Mouse (Mus musculus): ENCODE measurements around the gene Zmat5. TPM values are rescaled to one million over a fixed set of nuclear protein-coding genes. Genes with fewer than 3 reads are reported as not detected.

Zmat5 gene
- polyA plus RNA-seq, 1 experiment from 2014 or later, result 85.5 TPM

- Histone ChIP-seq H3K27me3 (ENCODE audit: control insufficient read depth, insufficient read depth, low read length) (no peaks in the 10 kb centered on the region), H3K9me3 (ENCODE audit: control insufficient read depth, low read length) (no peaks in the 10 kb centered on the region), H3K4me2 (no peak overlapping the region), H3K9ac (ENCODE audit: low read length) (no peak overlapping the region), H3K4me1 (ENCODE audit: control insufficient read depth, insufficient read depth, low read length) (no peaks in the 10 kb centered on the region), H3K27ac (ENCODE audit: low read depth, low read length) (no peak overlapping the region), H3K4me3 (ENCODE audit: low read depth, low read length) (no peak overlapping the region), H3K36me3 (ENCODE audit: control insufficient read depth, insufficient read depth, low read length) (peaks cover 10% of the 10 kb centered on the region)
- no peak for DNase-seq (ENCODE audit: low spot score, missing footprints)
- WGBS, result 90% methylated on average over 5 of the region's 5 CpGs
- no peak for ATAC-seq (ENCODE audit: low FRiP score)
Observed at GRCm38 (mm10) chr11:4685510-4685909, 19.0 kb upstream of the Zmat5 start.

GRCm38 (mm10) chr11:4687027-4687426, 17.5 kb upstream of the Zmat5 start:
- ATAC-seq (ENCODE audit: low FRiP score), result no peak
- H3K9me3 ChIP-seq (ENCODE audit: control insufficient read depth, low read length), result no peaks in the 10 kb centered on the region

GRCm38 (mm10) chr11:4687874-4688273, 16.6 kb upstream of the Zmat5 start:
- no peak overlapping the region for H3K9ac ChIP-seq (ENCODE audit: low read length)
- H3K4me1 ChIP-seq (ENCODE audit: control insufficient read depth, insufficient read depth, low read length), result no peaks in the 10 kb centered on the region
- no peaks in the 10 kb centered on the region for H3K9me3 ChIP-seq (ENCODE audit: control insufficient read depth, low read length)
- peaks cover 2% of the 10 kb centered on the region for H3K36me3 ChIP-seq (ENCODE audit: control insufficient read depth, insufficient read depth, low read length)
- H3K27ac ChIP-seq (ENCODE audit: low read depth, low read length), result no peak overlapping the region
- peak; percentile 19 for DNase-seq (ENCODE audit: low spot score, missing footprints)
- no peak for ATAC-seq (ENCODE audit: low FRiP score)
- H3K4me2 ChIP-seq, result no peak overlapping the region
- H3K27me3 ChIP-seq (ENCODE audit: control insufficient read depth, insufficient read depth, low read length), result no peaks in the 10 kb centered on the region
- 69% methylated on average over 3 of the region's 3 CpGs for WGBS
- no peak overlapping the region for H3K4me3 ChIP-seq (ENCODE audit: low read depth, low read length)

More at GRCm38 (mm10) chr11:4687027-4687426, 17.5 kb upstream of the Zmat5 start:
- H3K27me3 ChIP-seq (ENCODE audit: control insufficient read depth, insufficient read depth, low read length), result no peaks in the 10 kb centered on the region
- no peak overlapping the region for H3K9ac ChIP-seq (ENCODE audit: low read length)
- DNase-seq (ENCODE audit: low spot score, missing footprints), result no peak
- peaks cover 4% of the 10 kb centered on the region for H3K36me3 ChIP-seq (ENCODE audit: control insufficient read depth, insufficient read depth, low read length)
- H3K27ac ChIP-seq (ENCODE audit: low read depth, low read length), result no peak overlapping the region
- H3K4me3 ChIP-seq (ENCODE audit: low read depth, low read length), result no peak overlapping the region
- WGBS, result 82% methylated on average over 3 of the region's 3 CpGs
- H3K4me2 ChIP-seq, result no peak overlapping the region
- no peaks in the 10 kb centered on the region for H3K4me1 ChIP-seq (ENCODE audit: control insufficient read depth, insufficient read depth, low read length)

GRCm38 (mm10) chr11:4688632-4689380, 15.7 kb upstream of the Zmat5 start:
- H3K27ac ChIP-seq (ENCODE audit: low read depth, low read length), result no peak overlapping the region
- no peaks in the 10 kb centered on the region for H3K36me3 ChIP-seq (ENCODE audit: control insufficient read depth, insufficient read depth, low read length)
- DNase-seq (ENCODE audit: low spot score, missing footprints), result peak; percentile 35
- no peaks in the 10 kb centered on the region for H3K9me3 ChIP-seq (ENCODE audit: control insufficient read depth, low read length)
- H3K4me3 ChIP-seq (ENCODE audit: low read depth, low read length), result no peak overlapping the region
- WGBS, result 72% methylated on average over 11 of the region's 11 CpGs
- no peak overlapping the region for H3K4me2 ChIP-seq
- H3K27me3 ChIP-seq (ENCODE audit: control insufficient read depth, insufficient read depth, low read length), result no peaks in the 10 kb centered on the region
- H3K9ac ChIP-seq (ENCODE audit: low read length), result no peak overlapping the region
- H3K4me1 ChIP-seq (ENCODE audit: control insufficient read depth, insufficient read depth, low read length), result no peaks in the 10 kb centered on the region
- ATAC-seq (ENCODE audit: low FRiP score), result no peak

- 86% methylated on average over 7 of the region's 7 CpGs for WGBS
- no peak overlapping the region for H3K4me2 ChIP-seq
- no peak overlapping the region for H3K4me3 ChIP-seq (ENCODE audit: low read depth, low read length)
- no peaks in the 10 kb centered on the region for H3K36me3 ChIP-seq (ENCODE audit: control insufficient read depth, insufficient read depth, low read length)
- no peaks in the 10 kb centered on the region for H3K9me3 ChIP-seq (ENCODE audit: control insufficient read depth, low read length)
- H3K9ac ChIP-seq (ENCODE audit: low read length), result no peak overlapping the region
- ATAC-seq (ENCODE audit: low FRiP score) (no peak), DNase-seq (ENCODE audit: low spot score, missing footprints) (no peak)
- H3K4me1 ChIP-seq (ENCODE audit: control insufficient read depth, insufficient read depth, low read length), result no peaks in the 10 kb centered on the region
- no peaks in the 10 kb centered on the region for H3K27me3 ChIP-seq (ENCODE audit: control insufficient read depth, insufficient read depth, low read length)
- no peak overlapping the region for H3K27ac ChIP-seq (ENCODE audit: low read depth, low read length)
Observed at GRCm38 (mm10) chr11:4690353-4690752, 14.1 kb upstream of the Zmat5 start.

DNA sequence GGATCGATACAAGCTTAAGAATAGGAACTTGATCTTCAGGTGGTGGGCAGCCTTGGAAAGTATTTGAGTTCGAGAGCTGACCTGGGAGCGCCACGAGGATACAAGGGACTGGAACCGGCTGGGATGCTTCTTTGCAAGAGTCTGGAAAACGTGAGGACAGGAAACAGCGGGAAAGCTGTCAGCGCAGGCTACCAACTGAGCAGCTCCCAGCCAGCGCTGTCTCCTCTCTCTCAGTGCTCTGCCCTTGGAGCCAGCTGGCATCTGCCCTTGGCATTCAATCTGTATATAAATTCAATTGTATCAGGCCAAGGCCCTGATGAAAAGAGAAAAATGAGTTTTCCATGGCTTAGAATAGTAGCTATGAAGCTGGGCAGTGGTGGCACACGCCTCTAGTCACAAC, 13.3 kb upstream of the Zmat5 start:
- Histone ChIP-seq H3K4me1 (ENCODE audit: control insufficient read depth, insufficient read depth, low read length) (no peaks in the 10 kb centered on the region), H3K27me3 (ENCODE audit: control insufficient read depth, insufficient read depth, low read length) (no peaks in the 10 kb centered on the region), H3K4me3 (ENCODE audit: low read depth, low read length) (no peak overlapping the region), H3K9me3 (ENCODE audit: control insufficient read depth, low read length) (no peaks in the 10 kb centered on the region), H3K27ac (ENCODE audit: low read depth, low read length) (no peak overlapping the region), H3K4me2 (no peak overlapping the region), H3K9ac (ENCODE audit: low read length) (no peak overlapping the region), H3K36me3 (ENCODE audit: control insufficient read depth, insufficient read depth, low read length) (no peaks in the 10 kb centered on the region)
- DNase-seq (ENCODE audit: low spot score, missing footprints) (no peak), ATAC-seq (ENCODE audit: low FRiP score) (no peak)
- WGBS, result 69% methylated on average over 10 of the region's 10 CpGs

DNA sequence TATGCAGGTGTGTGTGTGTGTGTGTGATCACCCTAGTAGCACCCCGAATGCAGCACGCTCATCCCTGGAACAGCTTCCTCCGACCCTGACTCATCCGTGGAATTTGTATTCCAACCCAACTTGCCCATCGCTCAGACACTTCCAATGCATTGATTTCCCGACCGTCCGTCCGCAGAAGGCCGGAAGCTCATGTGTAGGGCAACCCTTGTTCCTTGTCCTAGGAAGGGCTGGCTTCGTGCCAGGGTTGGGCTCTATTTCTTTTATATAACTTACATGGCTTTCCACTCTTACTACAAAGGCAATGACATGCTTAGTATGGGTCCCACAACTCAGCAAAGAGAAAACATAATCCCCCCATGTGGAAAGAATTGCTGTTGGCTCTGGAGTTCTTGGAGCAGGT, 12.3 kb upstream of the Zmat5 start:
- Histone ChIP-seq H3K9ac (ENCODE audit: low read length) (no peak overlapping the region), H3K4me3 (ENCODE audit: low read depth, low read length) (no peak overlapping the region), H3K36me3 (ENCODE audit: control insufficient read depth, insufficient read depth, low read length) (no peaks in the 10 kb centered on the region), H3K4me1 (ENCODE audit: control insufficient read depth, insufficient read depth, low read length) (no peaks in the 10 kb centered on the region), H3K4me2 (no peak overlapping the region), H3K9me3 (ENCODE audit: control insufficient read depth, low read length) (no peaks in the 10 kb centered on the region), H3K27me3 (ENCODE audit: control insufficient read depth, insufficient read depth, low read length) (no peaks in the 10 kb centered on the region), H3K27ac (ENCODE audit: low read depth, low read length) (no peak overlapping the region)
- 89% methylated on average over 11 of the region's 11 CpGs for WGBS
- ATAC-seq (ENCODE audit: low FRiP score) (no peak), DNase-seq (ENCODE audit: low spot score, missing footprints) (no peak)

GRCm38 (mm10) chr11:4697043-4697983, 7.2 kb upstream of the Zmat5 start:
- Histone ChIP-seq H3K4me3 (ENCODE audit: low read depth, low read length) (no peak overlapping the region), H3K4me1 (ENCODE audit: control insufficient read depth, insufficient read depth, low read length) (no peaks in the 10 kb centered on the region), H3K27me3 (ENCODE audit: control insufficient read depth, insufficient read depth, low read length) (no peaks in the 10 kb centered on the region), H3K4me2 (no peak overlapping the region), H3K27ac (ENCODE audit: low read depth, low read length) (no peak overlapping the region), H3K36me3 (ENCODE audit: control insufficient read depth, insufficient read depth, low read length) (peaks cover 3% of the 10 kb centered on the region; the same call in 1 of the 2 replicates), H3K9me3 (ENCODE audit: control insufficient read depth, low read length) (no peaks in the 10 kb centered on the region), H3K9ac (ENCODE audit: low read length) (no peak overlapping the region)
- DNase-seq (ENCODE audit: low spot score, missing footprints), result no peak
- 71% methylated on average over 7 of the region's 7 CpGs for WGBS
- ATAC-seq (ENCODE audit: low FRiP score), result no peak

GRCm38 (mm10) chr11:4700726-4701125, 3.8 kb upstream of the Zmat5 start:
- Histone ChIP-seq H3K27ac (ENCODE audit: low read depth, low read length) (no peak overlapping the region), H3K9me3 (ENCODE audit: control insufficient read depth, low read length) (no peaks in the 10 kb centered on the region), H3K4me2 (no peak overlapping the region), H3K27me3 (ENCODE audit: control insufficient read depth, insufficient read depth, low read length) (no peaks in the 10 kb centered on the region), H3K4me1 (ENCODE audit: control insufficient read depth, insufficient read depth, low read length) (peaks cover 9% of the 10 kb centered on the region; the same call in 1 of the 2 replicates), H3K9ac (ENCODE audit: low read length) (no peak overlapping the region), H3K36me3 (ENCODE audit: control insufficient read depth, insufficient read depth, low read length) (peaks cover 3% of the 10 kb centered on the region; the same call in 1 of the 2 replicates), H3K4me3 (ENCODE audit: low read depth, low read length) (no peak overlapping the region)
- 90% methylated on average over 8 of the region's 8 CpGs for whole genome bisulfite sequencing
- no peak for ATAC-seq (ENCODE audit: low FRiP score)
- DNase-seq (ENCODE audit: low spot score, missing footprints), result no peak
